Mouse (Mus musculus): ENCODE data around the gene Svep1. TPM values are rescaled to one million over a fixed set of nuclear protein-coding genes. Genes with fewer than 3 reads are reported as not detected.

Svep1 gene
- total RNA-seq, 2 experiments from 2014 or later, result 8.2 to 11.9 TPM

Other genes with a start within 250 kb of the Svep1 start
- gene Txndc8, start 197.7 kb downstream of the Svep1 start, total RNA-seq (2021), result not detected
- gene Musk, start 79.1 kb upstream of the Svep1 start, total RNA-seq (2021), result 10 to 100 TPM; 15.2 to 26.1 TPM

Measured in gastrocnemius, postnatal 25 days (tissue).